Mouse (Mus musculus): ENCODE data around the gene Isoc2a.
A peak's percentile ranks its signal among the peaks of the same experiment; 100 is the strongest.

The Isoc2a gene

GRCm38 (mm10) chr7:4934160-4934914, 57.4 kb downstream of the Isoc2a start:
- DNase-seq (ENCODE audit: inconsistent age in 2 of 2, low spot score in 1 of 2): peak; percentile 47 to 71

- DNase-seq (ENCODE audit: inconsistent age in 2 of 2, low spot score in 1 of 2): peak in 1 of 2 experiments; percentile 13
Observed at GRCm38 (mm10) chr7:4936832-4937231, 59.9 kb downstream of the Isoc2a start.

GRCm38 (mm10) chr7:4937392-4937791, 60.4 kb downstream of the Isoc2a start:
- DNase-seq (ENCODE audit: inconsistent age in 2 of 2, low spot score in 1 of 2): no peak

DNA sequence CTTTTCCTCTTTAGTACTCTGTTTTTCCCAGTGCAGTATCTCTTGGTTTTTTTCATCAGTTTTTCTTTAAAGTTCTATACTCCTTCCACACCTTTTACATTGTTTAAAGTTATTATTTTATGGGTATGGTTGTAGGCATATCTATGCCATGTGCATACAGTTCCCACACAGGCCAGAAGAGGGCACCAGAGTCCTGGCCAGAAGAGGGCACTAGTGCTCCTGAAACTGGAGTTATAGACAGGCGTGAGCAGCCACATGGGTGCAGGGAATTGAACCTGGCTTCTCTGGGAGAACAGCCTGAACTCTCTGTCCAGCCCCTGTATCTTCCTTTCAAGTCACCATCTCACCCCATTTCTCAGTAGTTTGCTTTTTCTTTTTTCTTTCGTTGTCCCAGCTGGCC, 61.5 kb downstream of the Isoc2a start:
- peak; percentile 72 to 91 for DNase-seq (ENCODE audit: inconsistent age in 2 of 2, low spot score in 1 of 2)

DNA sequence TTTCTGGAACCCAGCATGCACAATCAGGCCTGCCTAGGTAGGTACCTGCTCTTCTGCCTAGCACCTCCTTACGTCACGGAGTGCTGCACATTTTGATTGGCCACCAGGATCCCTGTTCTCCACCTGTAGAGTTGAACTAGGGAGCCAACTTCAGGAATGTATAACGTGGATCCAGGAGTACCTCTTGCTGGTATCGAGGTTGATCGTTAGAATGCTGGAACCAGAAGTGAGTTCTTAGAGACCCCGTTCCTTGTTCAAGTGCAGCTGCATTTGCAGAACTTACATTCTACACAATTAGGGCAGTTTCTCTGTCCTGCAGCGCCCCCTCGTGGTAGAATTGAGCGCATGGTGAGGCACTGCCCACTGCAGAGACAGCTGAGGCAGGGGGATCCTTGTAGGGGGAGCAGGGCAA, 63.1 kb downstream of the Isoc2a start:
- peak; percentile 82 to 96 for DNase-seq (ENCODE audit: inconsistent age in 2 of 2, low spot score in 1 of 2)

GRCm38 (mm10) chr7:4942673-4943072, 65.7 kb downstream of the Isoc2a start:
- no peak for DNase-seq (ENCODE audit: inconsistent age in 2 of 2, low spot score in 1 of 2)

DNA sequence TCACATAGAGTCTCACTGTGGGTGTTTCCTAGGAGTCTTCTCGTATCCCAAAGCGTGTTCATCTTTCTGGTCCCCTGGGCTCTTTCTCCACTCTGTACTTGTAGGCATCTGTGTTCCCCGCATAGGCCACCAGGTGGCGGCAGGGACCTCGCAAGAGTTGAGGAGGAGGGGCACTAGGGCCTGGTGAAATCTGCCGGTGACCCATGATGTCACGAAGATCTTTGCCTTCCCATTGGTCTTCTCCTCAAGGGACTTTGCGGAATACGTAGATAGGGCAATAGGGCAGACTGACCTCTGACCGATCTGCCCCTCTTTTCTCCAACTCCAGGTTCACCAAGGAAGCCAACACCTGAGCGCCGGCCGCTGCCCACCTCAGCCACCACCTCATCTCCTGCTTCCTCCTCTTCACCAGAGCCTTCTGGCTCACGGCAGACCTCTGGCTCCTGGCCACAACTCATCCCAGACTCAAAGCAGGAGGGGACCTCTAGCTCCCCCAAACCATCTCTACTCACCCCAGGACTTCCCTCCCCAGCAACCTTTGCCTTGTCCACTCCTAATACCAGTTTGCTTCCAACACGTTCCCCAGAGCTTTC, 66.4 kb downstream of the Isoc2a start:
- peak; percentile 93 to 98 for DNase-seq (ENCODE audit: inconsistent age in 2 of 2, low spot score in 1 of 2)
